Mouse (Mus musculus) thymus, adult 18-20 months (tissue): ENCODE results near the gene Lmbr1.
A peak's percentile ranks its signal among the peaks of the same experiment; 100 is the strongest.

Experiments
- DNase-seq, 2 experiments: peaks; one replicate each; pipeline ENCODE4 v3.0.0; 2022; ENCODE audit warnings: mixed read lengths in 2 of 2

The Lmbr1 gene

DNA sequence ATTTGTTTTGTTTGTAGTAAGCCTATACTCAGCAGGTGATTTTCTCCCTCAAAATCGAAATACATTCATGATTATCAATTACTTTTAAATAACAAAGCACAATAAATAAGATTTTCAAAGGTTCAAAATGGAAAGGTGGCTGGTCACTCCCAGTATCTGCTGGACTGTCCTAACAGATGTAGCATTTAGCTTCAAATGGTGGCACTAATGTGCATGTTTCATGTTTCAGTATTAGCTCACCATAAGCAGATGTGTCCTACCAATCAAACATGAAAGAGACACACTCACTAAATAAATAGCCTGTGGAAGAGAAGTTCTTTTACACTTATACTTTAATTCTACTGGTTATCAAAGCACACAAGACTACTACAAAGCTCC is 126.7 kb downstream of the Lmbr1 start:
- DNase-seq, result no peak

DNA sequence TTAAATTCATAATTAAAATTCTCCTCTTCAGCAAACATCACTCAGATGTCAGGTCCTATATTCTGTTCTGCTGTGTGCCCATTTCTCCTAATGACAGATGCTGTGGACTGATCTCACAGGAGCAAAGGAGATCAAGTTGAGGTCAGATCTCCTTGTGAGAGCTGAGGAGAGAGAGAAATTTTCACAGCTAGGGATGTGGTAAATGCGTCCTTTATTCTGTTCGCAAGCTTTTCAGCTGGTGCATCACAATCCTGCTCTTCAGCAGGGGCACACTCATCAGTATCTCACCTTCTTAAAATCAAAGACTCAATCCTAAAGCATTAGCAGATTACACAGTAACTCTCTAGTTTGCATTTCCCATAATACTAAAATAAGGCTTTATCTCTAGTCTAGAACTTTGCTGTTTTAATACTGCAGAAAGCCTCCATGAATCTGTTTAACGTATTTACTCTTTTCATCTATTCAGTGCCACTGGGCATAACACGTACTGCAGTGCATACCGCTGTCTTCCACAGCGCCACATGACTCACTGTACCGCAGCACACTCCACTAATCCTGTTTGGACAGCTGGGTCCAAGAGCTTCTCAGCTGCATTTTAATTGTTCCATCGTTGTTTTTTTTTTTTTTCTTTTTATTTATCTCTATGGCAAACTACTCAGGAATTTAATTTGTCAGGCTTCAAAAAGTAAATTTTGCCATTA is 127.2 kb downstream of the Lmbr1 start:
- DNase-seq, result no peak

DNA sequence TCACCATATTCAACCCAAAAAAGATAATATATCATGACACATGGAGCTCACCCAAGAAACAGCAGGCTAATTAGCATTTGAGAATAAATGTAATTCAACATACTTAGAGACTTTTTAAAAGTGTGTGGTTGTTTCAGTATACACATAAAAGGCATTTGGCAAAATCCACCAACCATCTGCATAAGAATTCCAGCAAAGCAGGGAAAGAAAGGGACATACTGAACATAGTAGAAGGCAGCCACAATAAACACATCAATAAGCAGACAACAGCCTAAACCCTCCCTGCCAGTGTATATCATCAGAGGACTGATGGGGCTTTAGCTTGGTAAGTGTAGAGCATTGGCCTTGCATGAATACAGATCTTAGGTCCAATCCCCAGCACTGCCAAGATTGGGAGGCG is 133.4 kb downstream of the Lmbr1 start:
- no peak for DNase-seq

DNA sequence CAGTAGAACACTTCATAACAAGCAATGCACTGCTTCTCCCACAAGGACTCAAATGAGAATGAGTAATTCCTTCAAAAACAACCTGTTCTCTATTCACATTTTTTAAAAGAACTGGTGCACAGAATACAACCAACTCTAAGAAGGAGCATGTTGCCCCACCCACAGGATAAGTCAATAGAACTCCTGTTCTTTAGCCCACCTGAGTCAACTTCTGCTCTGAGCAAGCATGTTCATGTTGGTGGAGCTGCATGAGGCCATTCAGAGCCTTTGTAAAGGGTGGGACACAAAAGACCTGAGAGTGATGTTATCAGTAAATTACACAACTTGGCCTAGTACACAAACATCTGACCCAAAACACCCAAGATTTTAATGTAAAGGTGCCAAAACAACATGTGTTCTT is 139.8 kb downstream of the Lmbr1 start:
- DNase-seq, result no peak

DNA sequence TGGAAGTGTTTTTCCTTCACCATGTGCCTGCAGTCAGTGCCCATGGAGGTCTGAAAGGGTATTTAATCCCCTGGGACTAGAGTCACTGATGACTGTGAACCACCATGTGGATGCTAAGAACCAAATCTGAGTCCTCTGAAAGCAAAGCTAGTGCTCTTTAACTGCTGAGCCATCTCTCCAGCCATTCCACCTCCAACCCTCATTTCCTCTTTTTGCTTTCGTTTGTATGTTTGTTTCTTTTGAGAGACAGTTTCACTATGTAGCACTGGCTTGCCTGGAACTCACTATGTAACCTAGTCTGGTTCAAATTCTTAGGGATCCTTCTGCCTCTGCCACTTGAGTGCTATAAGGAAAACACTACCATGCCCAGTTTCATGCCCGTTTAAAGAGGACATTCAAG is 147.7 kb downstream of the Lmbr1 start:
- DNase-seq, result no peak

DNA sequence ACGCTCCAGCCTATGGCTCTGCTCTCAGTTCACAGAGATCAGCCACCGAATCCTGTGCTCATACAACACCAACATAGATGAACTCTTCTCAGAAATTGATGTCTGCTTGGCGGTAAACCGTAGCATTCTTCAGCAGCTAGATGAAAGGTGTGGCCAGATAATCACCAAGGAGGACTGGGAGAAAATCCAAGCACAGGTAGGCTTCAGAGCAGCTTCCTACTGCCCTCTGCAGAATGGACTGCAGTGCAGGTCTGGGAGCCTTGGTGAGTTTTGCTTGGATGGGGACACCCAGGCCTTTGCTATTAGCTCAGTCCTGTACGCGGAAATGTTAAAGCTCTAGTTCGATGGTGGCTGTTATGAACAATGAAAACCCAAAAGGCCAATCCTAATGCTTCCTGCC is 154.1 kb downstream of the Lmbr1 start:
- DNase-seq, result no peak

DNA sequence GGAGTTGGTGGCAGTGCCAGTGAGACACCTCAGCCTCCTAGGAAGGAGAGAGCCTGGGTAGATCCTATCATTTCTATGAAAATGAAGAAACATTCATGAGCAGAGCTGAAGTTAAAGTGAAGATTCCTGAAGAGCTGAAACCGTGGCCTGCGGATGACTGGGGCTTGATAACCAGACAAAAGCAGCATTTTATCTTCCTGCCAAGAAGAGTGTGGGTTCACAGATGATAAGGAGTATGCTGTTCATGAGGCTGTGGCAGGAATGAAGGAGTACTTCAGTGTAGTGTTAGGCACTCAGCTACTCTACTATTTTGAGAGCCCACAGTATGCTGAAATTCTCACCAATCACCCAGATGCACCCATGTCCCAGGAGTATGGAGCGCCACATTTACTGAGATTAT is 160.2 kb downstream of the Lmbr1 start:
- no peak for DNase-seq

DNA sequence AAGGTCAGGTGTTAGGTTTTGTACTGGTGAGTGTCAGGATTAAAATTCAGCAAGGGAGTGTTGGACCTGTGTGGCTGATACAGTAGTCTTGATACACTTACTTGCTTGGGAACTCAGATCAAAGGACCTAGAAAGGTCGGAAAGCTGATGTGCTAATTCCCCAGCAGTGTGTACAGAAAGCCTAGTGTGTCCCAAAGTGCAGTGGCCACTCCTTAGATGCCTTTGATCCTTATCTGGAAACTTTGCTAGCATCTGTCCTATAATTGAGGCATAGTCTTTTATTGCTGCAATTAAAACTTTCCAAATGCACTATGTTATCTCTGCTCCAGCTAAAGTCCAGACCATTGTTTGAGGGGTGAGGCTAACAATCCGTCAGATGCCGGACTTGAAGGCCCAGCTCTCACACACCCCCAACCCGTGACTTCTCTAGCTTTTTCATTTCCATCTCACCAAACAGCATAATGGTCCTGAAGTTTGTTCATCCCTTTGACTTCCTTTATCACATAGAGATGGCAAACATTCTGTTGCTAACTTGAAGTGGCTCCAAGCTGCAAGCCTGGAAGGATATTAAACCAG is 166.1 kb downstream of the Lmbr1 start:
- DNase-seq, result no peak

DNA sequence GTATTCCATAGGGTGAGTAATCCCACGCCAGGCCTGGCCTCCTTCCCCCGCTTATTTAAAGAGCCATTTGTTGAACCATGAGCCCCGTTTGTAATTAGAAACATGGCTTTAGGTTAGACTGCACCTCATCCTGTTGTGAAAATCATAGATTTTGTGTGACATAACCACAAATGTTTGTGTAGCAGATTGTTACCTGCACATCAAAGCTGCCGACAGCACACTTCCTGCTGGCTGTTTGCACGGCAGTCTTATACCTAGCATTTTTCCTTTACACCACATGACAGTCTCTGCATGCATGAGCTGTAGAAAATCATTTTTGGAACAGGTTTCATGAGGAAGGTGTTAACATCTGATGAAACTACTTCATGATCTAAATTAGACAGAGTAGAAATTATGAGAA is 172.5 kb downstream of the Lmbr1 start:
- DNase-seq, result no peak

DNA sequence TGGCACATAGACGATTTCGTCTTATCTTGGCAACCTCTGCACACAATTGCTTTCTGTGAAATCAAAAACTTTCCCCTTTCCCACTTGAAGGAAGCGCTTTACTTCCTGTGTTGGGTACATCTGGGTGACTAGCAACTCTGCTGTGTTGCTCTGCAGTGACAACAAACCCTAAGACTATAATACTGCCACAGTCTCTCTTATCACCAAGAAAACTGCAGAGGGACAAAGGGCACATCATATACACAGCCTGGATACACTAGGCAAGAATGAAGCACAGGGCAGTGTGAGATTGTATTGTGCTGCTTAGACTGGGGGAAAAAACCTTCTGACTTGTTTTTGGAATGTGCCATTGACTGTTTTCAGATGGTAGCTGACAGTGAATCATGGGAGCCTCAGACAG is 178.3 kb downstream of the Lmbr1 start:
- DNase-seq, result no peak

DNA sequence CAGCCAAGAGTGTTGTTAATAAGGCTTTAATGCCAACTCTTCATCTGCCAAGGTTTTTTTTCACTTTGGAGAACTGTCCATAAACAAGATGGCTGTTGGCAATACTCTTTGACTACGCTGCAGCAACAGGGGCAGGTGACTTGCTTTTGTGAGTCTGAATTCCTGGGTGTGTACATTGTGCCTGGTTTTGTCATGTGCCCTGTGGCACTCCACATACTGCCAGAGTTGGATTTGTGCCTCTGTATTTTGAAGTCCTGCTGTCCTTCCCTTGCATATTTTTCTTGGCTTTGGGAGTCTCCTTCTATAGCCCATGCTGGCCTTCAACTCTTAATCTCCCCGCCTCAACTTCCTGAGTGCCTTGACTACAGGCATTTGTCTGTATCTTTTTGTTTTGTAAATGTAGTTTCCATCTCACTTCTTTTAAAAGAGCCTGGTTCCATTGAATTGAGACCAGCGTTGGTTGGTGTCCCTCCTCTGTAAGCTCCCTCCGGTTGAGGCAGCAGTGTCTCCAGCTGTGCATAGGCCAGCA is 179.2 kb downstream of the Lmbr1 start:
- no peak for DNase-seq

DNA sequence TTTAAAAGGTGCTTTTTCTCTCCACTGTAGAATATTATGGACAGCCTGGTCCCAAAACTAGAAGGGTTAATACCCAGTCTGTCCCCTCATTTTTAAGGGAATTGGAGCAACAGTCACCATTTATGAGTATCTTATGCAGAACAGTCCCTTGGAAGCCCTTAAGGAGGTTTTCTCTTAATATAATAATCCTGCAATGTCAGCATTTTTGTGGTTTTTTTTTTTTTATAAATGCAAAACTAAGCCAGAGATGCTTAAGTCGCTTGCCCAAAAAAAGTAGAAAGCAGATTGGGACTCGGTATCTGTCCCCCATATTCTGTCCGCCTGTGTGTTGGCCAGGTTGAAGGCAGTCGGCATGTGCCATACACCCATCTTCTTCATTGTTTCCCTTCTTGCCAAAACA is 181.0 kb downstream of the Lmbr1 start:
- DNase-seq, result no peak

DNA sequence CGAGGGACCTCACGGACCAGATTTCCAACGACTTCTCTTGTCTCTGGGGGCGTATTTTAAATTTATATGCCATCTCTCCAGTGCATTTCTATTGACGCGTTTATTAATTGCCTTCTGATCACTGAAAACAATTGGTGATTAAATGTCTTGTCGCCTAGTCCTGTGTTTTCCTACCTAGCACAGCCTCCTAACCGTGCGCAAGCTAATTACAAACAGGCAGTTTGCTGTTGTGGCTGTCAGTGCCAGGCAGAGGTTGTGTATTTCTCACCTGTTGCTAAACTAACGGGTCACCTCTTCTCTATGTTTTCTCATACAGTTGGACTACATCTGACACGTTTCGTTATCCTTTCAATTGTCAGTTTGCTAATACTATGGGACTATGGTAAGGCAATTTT is 181.9 kb downstream of the Lmbr1 start:
- DNase-seq, result no peak

DNA sequence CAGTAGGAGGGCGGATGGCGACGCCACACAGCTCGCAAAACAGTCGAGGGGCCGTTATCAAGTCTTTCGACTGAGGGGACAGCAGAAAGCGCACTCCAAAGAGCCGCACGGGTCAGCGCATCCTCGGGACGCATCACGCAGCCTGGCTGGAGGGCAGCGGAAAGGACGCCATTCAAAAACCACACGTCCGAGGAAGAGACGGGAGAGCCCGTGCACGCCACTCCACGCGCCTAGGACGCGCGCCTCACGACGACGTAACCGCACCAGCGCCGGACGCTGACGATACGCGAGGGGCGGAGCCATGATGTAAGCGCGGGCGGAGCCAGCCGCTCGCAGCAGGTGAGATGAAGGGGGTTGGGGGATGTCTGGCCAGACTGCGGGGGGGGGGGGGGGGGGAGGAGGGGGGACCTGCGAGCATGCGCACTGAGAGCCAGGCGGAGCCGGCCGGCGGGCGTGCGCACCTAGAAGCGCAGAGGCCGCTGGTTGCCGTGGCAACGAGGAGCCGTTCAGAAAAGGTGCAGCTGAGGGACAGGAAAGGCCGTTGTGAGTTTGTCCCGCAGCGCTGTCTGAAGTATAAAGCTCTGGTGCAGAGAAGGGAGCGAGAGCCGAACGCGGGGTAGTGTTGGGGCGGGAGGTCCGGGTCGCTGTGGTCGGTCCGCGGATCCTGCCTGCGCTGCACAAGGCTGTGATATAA is 182.5 kb downstream of the Lmbr1 start, which contains the start of gene Rnf32:
Rnf32 (plus strand) TSS at position 423 of the 694 bp plus-strand sequence.
- peak; percentile 27 to 43 for DNase-seq

DNA sequence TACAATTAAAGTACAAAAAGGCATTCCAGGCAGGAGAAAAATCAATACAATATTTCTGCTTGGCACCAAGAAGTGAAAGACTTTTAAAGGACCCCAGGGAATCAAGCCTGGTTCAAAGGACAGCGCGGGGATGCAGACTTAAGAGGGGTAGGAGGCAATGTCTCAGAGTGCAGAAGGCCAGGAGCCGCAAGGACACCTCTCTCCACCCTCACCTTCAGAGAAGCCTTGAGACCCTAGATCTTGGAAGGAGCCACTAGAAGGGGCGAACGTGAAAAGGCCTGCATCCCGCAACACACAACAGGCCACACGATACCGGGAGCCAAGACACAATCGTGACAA is 183.0 kb downstream of the Lmbr1 start:
- no peak for DNase-seq

DNA sequence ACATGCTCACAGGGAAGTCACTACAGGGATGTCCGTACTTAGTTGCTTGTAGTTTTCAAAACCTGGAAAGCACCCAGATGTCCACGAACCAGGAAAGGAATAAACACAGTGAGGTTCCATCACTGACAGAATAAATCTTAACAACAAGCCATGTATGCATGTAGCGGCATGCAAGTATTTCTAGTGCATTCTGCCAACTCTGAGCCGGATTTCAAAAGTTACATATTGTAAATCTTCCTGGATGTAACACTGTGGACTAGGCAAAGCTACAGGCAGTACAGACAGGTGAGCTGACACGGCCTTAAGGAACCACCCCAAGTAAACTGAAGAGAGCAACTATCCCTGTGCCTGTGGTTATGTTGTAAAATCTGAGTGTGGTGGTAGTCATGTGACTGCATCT is 191.4 kb downstream of the Lmbr1 start:
- DNase-seq, result no peak
